Mouse (Mus musculus): ENCODE data around the gene Rasgrf1. TPM values are rescaled to one million over a fixed set of nuclear protein-coding genes. Genes with fewer than 3 reads are reported as not detected.

Gene Rasgrf1
- polyA plus RNA-seq, 1 experiment from 2014 or later: 0.24 TPM

DNA sequence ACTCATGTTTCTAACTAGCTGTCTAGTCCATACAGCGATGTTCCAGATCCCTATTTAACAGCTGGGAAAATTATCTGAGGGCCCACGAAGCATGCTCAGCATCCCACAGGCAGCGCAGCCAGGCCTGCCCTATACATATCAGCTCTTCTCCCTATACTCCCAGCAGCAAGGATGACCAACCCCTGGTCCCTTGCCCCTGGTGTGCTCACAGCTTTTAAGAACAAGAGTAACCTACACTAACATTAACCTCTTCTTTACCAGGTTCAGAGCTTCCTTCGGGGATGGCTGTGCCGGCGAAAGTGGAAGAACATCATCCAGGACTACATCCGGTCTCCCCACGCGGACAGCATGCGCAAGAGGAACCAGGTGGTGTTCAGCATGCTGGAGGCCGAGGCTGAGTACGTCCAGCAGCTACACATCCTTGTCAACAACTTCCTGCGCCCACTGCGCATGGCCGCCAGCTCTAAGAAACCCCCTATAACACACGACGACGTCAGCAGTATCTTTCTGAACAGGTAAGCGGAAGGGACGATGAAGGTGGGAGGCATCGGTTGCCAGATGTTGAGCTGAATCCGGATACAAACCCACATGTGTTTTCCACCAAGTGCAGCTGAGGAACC, 44.0 kb downstream of the Rasgrf1 start:
- peak; percentile 5 for DNase-seq (ENCODE audit: low spot score)
- Histone ChIP-seq H3K4me3 (no peak overlapping the region), H3K9me3 (no peaks in the 10 kb centered on the region), H3K27me3 (replicated peaks; ENCODE audit: low read depth, poor library complexity, severe bottlenecking) (no peaks in the 10 kb centered on the region), H3K27ac (replicated peaks) (no peak overlapping the region), H3K36me3 (replicated peaks) (no peaks in the 10 kb centered on the region), H3K4me1 (no peaks in the 10 kb centered on the region)
- 91% methylated on average over 22 of the region's 22 CpGs for WGBS

DNA sequence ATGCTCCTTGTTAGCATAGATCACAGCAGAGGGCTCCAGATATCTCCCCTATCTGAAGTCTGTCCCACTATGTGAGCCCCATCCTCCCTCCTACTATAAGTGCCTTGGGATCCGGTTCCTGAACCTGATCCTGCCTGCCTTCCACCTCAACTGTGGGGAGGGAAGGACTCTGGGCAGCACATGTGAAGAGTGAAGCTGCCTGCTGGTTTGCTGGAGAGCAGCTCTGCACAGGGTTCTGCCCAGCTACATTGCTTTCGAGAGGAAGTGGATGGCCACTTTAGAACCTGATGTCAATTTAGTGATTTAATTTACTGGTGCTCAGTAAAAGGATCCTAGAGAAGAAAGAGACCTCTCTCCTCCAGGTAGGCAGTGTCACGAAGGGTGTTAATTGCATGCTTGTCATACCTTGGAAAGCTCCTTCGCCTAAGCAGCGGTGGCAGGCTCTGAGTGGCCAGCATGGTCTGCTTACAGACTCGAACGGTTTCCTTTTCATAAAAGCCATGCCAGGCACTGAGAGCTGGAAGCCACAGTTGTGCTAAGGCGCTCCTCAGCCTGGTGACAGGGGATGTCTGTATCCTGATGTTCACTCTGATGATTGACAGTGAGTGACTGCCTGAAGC, 45.3 kb downstream of the Rasgrf1 start:
- no peaks in the 10 kb centered on the region for H3K36me3 ChIP-seq (replicated peaks)
- no peaks in the 10 kb centered on the region for H3K9me3 ChIP-seq
- H3K4me3 ChIP-seq: no peak overlapping the region
- H3K4me1 ChIP-seq: no peaks in the 10 kb centered on the region
- H3K27me3 ChIP-seq (replicated peaks; ENCODE audit: low read depth, poor library complexity, severe bottlenecking): no peaks in the 10 kb centered on the region
- peak; percentile 6 for DNase-seq (ENCODE audit: low spot score)
- H3K27ac ChIP-seq (replicated peaks): no peak overlapping the region
- 67% methylated on average over 8 of the region's 8 CpGs for WGBS

DNA sequence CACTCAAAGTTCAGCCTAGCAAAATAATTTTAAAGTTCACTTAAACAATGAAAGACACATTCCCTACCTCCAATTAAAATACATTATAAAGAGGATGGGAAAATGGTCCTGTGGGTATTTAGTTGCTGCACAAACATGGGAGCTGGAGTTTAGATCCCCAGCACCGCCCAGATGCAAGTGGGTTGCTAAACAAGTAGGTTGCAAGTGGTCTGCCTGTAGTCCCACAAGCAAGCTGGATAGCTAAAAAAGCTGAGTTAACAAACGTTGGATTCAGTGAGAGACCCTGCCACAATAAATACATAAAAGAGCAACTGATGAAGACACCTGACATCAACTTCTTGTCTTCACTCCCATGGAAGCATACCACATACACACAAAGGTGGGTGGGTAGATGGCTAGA, 49.3 kb downstream of the Rasgrf1 start:
- Histone ChIP-seq H3K36me3 (replicated peaks) (no peaks in the 10 kb centered on the region), H3K9me3 (no peaks in the 10 kb centered on the region), H3K4me3 (no peak overlapping the region), H3K27ac (replicated peaks) (no peak overlapping the region), H3K4me1 (no peaks in the 10 kb centered on the region), H3K27me3 (replicated peaks; ENCODE audit: low read depth, poor library complexity, severe bottlenecking) (no peaks in the 10 kb centered on the region)
- peak; percentile 4 for DNase-seq (ENCODE audit: low spot score)
- 79% methylated on average over 2 of the region's 2 CpGs for WGBS

DNA sequence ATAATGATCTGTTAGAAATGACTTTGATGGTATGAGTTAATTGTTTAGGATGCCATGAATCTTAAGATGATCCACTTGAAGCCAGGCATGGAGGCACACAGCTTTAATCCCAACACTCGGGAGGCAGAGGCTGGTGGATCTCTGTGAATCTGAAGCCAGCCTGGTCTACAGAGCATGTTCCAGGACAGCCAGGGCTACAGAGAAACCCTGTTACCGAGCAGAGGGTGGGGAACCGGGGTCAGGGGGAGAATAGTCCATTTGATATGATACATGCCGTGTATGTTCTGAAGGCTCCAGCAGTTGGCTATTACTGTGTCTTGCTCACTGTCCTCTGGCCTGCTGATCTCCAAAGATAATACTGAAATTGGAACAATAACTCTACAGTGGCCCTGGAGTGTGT, 54.4 kb downstream of the Rasgrf1 start:
- H3K4me1 ChIP-seq: no peaks in the 10 kb centered on the region
- H3K9me3 ChIP-seq: no peaks in the 10 kb centered on the region
- H3K36me3 ChIP-seq (replicated peaks): no peaks in the 10 kb centered on the region
- no peak for DNase-seq (ENCODE audit: low spot score)
- no peaks in the 10 kb centered on the region for H3K27me3 ChIP-seq (replicated peaks; ENCODE audit: low read depth, poor library complexity, severe bottlenecking)
- no peak overlapping the region for H3K27ac ChIP-seq (replicated peaks)
- H3K4me3 ChIP-seq: no peak overlapping the region
- 88% methylated on average over 4 of the region's 4 CpGs for WGBS

DNA sequence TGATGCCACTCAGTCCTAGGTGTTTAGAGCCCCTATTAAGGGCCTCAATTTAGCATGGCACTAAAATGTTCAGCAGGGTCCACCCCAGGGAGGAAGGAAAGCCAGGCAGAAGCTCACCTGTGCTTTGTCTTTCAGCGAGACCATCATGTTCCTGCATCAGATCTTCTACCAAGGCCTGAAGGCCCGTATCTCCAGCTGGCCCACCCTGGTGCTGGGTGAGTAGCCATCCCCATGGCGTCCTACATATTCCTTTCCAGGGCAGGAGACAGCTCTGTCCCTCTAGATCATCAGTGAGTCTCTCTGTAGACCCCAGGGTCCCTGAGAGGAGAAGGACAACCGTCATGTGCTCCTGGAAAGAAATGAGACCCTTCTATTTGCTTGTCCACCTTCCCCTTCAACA, 58.0 kb downstream of the Rasgrf1 start:
- Histone ChIP-seq H3K27ac (replicated peaks) (no peak overlapping the region), H3K4me1 (no peaks in the 10 kb centered on the region), H3K4me3 (no peak overlapping the region), H3K27me3 (replicated peaks; ENCODE audit: low read depth, poor library complexity, severe bottlenecking) (no peaks in the 10 kb centered on the region; the same call in 1 of the 2 replicates), H3K36me3 (replicated peaks) (no peaks in the 10 kb centered on the region), H3K9me3 (no peaks in the 10 kb centered on the region)
- DNase-seq (ENCODE audit: low spot score): no peak
- 83% methylated on average over 4 of the region's 4 CpGs for WGBS

DNA sequence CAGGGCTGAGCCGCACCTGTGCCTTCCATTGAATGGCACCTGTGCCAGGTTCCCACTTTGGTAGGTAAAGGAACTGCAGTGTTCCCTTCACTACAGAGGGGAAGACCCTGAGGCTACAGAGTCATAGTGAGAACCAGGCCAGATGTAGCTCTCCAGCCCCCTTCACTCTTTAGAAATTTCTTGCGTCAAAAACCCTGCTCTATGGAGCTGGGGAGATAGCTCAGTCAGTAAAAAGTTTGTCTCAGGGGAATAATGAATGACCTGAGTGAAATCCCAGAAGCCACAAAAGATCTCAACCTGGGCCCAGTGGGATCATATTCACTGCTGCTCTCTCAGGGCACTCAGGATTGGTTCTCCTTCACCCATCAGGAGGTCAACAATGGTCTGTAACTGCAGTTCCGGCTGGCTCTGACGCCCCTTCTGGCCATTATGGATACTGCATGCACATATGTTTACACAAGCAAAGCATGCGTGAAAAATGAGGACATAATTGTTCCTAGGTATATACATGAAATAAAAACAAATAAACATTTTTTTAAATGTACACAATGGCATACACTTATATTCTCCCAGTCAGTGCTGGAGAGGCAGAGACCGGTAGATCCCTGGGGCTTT, 59.2 kb downstream of the Rasgrf1 start:
- H3K27me3 ChIP-seq (replicated peaks; ENCODE audit: low read depth, poor library complexity, severe bottlenecking): no peaks in the 10 kb centered on the region; the same call in 1 of the 2 replicates
- WGBS: 83% methylated on average over 6 of the region's 6 CpGs
- no peak overlapping the region for H3K27ac ChIP-seq (replicated peaks)
- DNase-seq (ENCODE audit: low spot score): no peak
- H3K9me3 ChIP-seq: no peaks in the 10 kb centered on the region
- no peak overlapping the region for H3K4me3 ChIP-seq
- no peaks in the 10 kb centered on the region for H3K4me1 ChIP-seq
- H3K36me3 ChIP-seq (replicated peaks): no peaks in the 10 kb centered on the region

DNA sequence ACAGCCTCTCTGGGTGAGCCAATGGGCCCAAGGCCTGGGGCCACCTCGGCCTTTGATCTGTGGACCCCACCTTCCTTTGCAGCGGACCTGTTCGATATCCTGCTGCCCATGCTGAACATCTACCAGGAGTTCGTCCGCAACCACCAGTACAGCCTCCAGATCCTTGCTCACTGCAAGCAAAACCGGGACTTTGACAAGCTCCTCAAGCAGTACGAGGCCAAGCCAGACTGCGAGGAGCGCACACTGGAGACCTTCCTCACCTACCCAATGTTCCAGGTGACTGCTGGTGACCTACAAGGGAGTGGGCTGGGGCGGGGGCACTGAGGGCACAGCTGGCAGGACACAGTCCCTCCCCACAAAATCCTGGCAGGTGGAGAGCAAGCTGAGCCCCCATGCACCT, 60.6 kb downstream of the Rasgrf1 start:
- Histone ChIP-seq H3K4me1 (no peaks in the 10 kb centered on the region), H3K36me3 (replicated peaks) (no peaks in the 10 kb centered on the region), H3K27me3 (replicated peaks; ENCODE audit: low read depth, poor library complexity, severe bottlenecking) (no peaks in the 10 kb centered on the region; the same call in 1 of the 2 replicates), H3K27ac (replicated peaks) (no peak overlapping the region), H3K9me3 (no peaks in the 10 kb centered on the region), H3K4me3 (no peak overlapping the region)
- WGBS: 89% methylated on average over 10 of the region's 10 CpGs
- no peak for DNase-seq (ENCODE audit: low spot score)

DNA sequence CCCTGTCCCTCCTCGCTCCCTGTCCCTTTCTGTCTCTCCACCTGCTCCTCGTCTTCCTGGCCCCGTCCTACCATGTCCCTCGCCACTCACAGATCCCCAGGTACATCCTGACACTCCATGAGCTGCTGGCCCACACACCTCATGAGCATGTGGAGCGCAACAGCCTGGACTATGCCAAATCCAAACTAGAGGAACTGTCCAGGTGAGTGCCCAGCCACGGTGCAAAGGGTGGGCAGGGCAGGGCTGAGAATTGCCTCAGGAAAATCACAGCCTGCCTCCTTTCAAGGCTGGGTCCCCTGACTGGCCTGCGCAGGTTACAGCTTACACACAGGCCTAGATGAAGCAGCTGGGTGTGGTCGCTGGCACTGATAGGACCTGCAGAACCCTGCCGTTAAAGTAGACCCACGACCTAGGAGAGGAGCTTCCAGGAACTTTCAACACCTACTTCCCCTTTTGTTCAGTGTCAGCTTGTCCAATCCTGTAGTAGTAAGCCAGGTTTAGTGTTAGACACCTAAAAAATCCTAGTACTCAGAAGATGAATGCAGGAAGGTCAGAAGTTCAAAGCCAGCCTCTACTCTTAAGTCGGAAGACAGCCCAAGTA, 61.3 kb downstream of the Rasgrf1 start:
- no peaks in the 10 kb centered on the region for H3K9me3 ChIP-seq
- 81% methylated on average over 11 of the region's 11 CpGs for WGBS
- no peaks in the 10 kb centered on the region; the same call in 1 of the 2 replicates for H3K27me3 ChIP-seq (replicated peaks; ENCODE audit: low read depth, poor library complexity, severe bottlenecking)
- no peak for DNase-seq (ENCODE audit: low spot score)
- H3K36me3 ChIP-seq (replicated peaks): no peaks in the 10 kb centered on the region
- H3K27ac ChIP-seq (replicated peaks): no peak overlapping the region
- no peaks in the 10 kb centered on the region for H3K4me1 ChIP-seq
- H3K4me3 ChIP-seq: no peak overlapping the region

DNA sequence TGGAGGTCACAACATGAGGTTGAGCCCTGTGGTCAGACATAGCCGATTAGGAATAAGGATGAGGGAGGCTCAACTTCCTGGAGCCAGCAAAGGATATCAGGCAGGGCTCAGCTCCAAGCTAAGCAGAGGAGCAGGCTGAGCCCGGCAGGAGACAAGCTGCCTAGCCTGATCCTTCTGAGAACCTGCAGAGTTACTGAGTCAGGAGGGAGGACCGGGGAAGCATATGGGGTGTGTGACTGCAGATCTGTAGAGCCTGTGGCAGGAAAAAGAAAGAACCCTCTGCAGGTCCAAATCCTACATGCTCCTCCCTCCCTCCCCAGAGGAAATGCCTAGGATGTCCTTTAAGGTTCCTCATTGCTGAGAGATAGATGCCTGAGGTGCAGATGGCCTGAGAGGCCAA, 62.6 kb downstream of the Rasgrf1 start:
- Histone ChIP-seq H3K27me3 (replicated peaks; ENCODE audit: low read depth, poor library complexity, severe bottlenecking) (no peaks in the 10 kb centered on the region; the same call in 1 of the 2 replicates), H3K4me1 (no peaks in the 10 kb centered on the region), H3K27ac (replicated peaks) (no peak overlapping the region), H3K9me3 (no peaks in the 10 kb centered on the region), H3K4me3 (no peak overlapping the region), H3K36me3 (replicated peaks) (no peaks in the 10 kb centered on the region)
- WGBS: 55% methylated on average over 3 of the region's 3 CpGs
- no peak for DNase-seq (ENCODE audit: low spot score)

DNA sequence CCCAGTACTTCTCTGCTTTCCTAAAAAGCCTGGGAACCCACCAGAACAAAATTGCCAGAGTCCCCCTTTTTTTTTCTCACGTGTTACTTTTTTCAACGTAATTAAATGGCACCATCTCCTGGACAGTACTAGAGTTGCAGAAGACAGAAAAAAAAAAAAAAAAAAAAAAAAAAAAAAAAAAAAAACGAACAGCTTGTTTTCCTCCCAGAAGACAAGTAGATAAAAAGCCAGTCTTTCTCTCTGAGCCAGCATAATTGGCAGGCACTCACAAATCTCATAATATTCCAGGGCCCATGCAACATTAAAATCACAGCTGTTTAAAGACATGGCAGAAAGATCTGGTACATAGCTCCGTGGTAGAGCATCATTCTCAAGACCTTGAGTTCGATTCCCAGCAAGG, 64.1 kb downstream of the Rasgrf1 start:
- Histone ChIP-seq H3K4me1 (0 out of 2 replicates have a peak, but pooled peaks cover under 1% of the 10 kb centered on the region), H3K27me3 (replicated peaks; ENCODE audit: low read depth, poor library complexity, severe bottlenecking) (no peaks in the 10 kb centered on the region; the same call in 1 of the 2 replicates), H3K36me3 (replicated peaks) (no peaks in the 10 kb centered on the region), H3K9me3 (no peaks in the 10 kb centered on the region), H3K4me3 (no peak overlapping the region), H3K27ac (replicated peaks) (no peak overlapping the region)
- no peak for DNase-seq (ENCODE audit: low spot score)
- WGBS: 35% methylated on average over 5 of the region's 5 CpGs

DNA sequence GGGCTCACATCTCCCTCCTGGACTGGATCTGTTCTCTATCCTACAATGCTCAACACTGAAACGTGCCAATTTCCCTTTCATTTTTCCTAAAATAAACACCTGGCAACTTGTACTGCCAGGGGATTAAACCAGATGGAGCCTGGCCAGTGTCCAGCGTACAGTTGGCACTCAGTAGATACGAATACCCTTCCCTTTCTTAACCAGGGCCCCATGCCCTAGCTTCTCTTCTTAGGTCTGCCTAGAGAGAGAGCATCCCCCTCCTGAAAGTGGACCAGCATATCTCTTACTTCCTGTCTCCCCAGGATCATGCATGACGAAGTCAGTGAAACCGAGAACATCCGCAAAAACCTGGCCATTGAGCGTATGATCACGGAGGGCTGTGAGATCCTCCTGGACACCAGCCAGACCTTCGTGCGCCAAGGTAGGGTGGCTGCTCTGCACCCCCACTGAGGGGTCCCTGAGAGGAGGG, 64.8 kb downstream of the Rasgrf1 start:
- WGBS: 87% methylated on average over 10 of the region's 10 CpGs
- H3K27ac ChIP-seq (replicated peaks): no peak overlapping the region
- H3K27me3 ChIP-seq (replicated peaks; ENCODE audit: low read depth, poor library complexity, severe bottlenecking): no peaks in the 10 kb centered on the region; the same call in 1 of the 2 replicates
- H3K4me1 ChIP-seq: 0 out of 2 replicates have a peak, but pooled peaks cover 7% of the 10 kb centered on the region
- no peaks in the 10 kb centered on the region for H3K9me3 ChIP-seq
- H3K36me3 ChIP-seq (replicated peaks): no peaks in the 10 kb centered on the region
- no peak for DNase-seq (ENCODE audit: low spot score)
- H3K4me3 ChIP-seq: no peak overlapping the region

DNA sequence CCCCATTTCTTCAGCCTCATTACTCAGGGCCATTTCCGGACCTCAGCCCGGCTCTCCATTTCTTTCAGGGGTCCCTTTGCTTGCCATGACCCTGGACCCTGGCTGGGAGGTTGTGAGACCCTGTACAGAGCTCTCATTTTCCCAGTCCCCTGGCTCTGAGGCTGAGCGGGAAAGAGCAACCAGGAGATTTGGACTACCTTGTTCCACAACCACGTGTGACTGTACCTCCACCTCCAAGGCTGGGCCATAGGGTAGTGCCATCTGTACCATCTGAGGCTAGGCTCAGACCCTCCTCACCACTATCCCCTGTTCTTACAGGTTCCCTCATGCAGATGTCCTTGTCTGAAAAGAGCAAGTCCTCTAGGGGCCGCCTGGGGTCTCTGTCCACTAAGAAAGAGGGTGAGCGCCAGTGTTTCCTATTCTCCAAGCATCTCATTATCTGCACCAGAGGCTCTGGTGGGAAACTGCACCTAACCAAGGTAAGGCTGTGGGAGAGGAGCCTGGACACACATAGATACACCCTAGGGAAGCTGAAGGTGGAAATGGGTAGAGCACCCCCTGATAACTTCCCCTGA, 66.7 kb downstream of the Rasgrf1 start:
- no peak for DNase-seq (ENCODE audit: low spot score)
- 73% methylated on average over 6 of the region's 6 CpGs for WGBS
- Histone ChIP-seq H3K27ac (replicated peaks) (no peak overlapping the region), H3K9me3 (no peaks in the 10 kb centered on the region), H3K36me3 (replicated peaks) (no peaks in the 10 kb centered on the region), H3K4me1 (0 out of 2 replicates have a peak, but pooled peaks cover 7% of the 10 kb centered on the region), H3K27me3 (replicated peaks; ENCODE audit: low read depth, poor library complexity, severe bottlenecking) (no peaks in the 10 kb centered on the region; the same call in 1 of the 2 replicates), H3K4me3 (no peak overlapping the region)
